Mouse (Mus musculus) megakaryocyte, embryonic 14.5 days (primary cell): ENCODE results near the gene Chd4. TPM values are rescaled to one million over a fixed set of nuclear protein-coding genes. Genes with fewer than 3 reads are reported as not detected.

Source experiments
- H3K27me3 ChIP-seq: replicated peaks from 2 replicates; pipeline ENCODE3; 2012; ENCODE audit warnings: inconsistent platforms
- H3K36me3 ChIP-seq: replicated peaks from 2 replicates; pipeline ENCODE3; 2012; ENCODE audit warnings: low read length, inconsistent platforms, mixed read lengths
- H3K4me1 ChIP-seq: 2 replicates; pipeline ENCODE4 v1.6.1; 2012; ENCODE audit warnings: inconsistent platforms
- H3K4me3 ChIP-seq: replicated peaks from 2 replicates; pipeline ENCODE3; 2012; ENCODE audit warnings: moderate library complexity, mild to moderate bottlenecking, inconsistent platforms
- H3K9me3 ChIP-seq: 2 replicates; pipeline ENCODE4 v1.6.1; 2012; ENCODE audit warnings: inconsistent platforms
- FLI1 ChIP-seq: IDR thresholded peaks from 2 replicates; pipeline ENCODE4 v1.6.1; 2012; ENCODE audit warnings: low read length, inconsistent platforms, mixed read lengths
- GATA1 ChIP-seq: IDR thresholded peaks from 3 replicates; pipeline ENCODE4 v1.6.1; 2012; ENCODE audit warnings: mixed read lengths, low read length, inconsistent platforms, borderline replicate concordance
- polyA plus RNA-seq: library from polyadenylated mRNA; stranded (reverse); fragments of >175 nt; gene quantifications from 2 replicates; pipeline ENCODE4 v1.2.3, GENCODE M21; 2012; ENCODE audit warnings: low replicate concordance; ENCODE audit not compliant: insufficient read depth

The Chd4 gene
- polyA plus RNA-seq, 1 experiment = 90.6 TPM

DNA sequence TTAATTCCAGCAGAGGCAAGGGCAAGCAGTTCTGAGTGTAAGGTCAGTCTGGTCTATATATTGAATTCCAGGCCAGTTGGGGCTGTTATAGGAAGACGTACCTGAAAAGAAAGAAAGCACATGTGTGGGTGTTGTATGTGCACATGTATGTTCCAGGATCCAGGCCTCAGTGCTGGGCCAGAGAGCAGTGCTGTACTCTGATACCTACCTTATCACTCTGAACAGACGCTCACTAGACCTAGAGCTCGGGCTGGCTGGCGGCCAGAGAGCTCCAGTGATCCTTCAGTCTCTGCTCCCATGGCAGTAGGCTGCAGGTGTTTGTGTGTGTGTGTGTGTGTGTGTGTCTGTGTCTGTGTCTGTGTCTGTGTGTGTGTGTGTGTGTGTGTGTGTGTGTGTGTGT, 8.4 kb downstream of the Chd4 start:
- TF ChIP-seq GATA1 = no peak
- no peak for TF ChIP-seq FLI1
- Histone ChIP-seq H3K4me3 (no peak overlapping the region), H3K4me1 (peaks cover 32% of the 10 kb centered on the region), H3K9me3 (no peaks in the 10 kb centered on the region), H3K27me3 (no peaks in the 10 kb centered on the region), H3K36me3 (peaks cover 97% of the 10 kb centered on the region)

- H3K4me3 ChIP-seq = no peak overlapping the region
- H3K27me3 ChIP-seq = no peaks in the 10 kb centered on the region
- H3K36me3 ChIP-seq = peaks cover 96% of the 10 kb centered on the region
- TF ChIP-seq GATA1 (no peak), FLI1 (no peak)
- peaks cover 8% of the 10 kb centered on the region; the same call in 1 of the 2 replicates for H3K4me1 ChIP-seq
- H3K9me3 ChIP-seq = no peaks in the 10 kb centered on the region
These were observed 11.9 kb downstream of the Chd4 start for GRCm38 (mm10) chr6:125107705-125108104.

- peaks cover 98% of the 10 kb centered on the region for H3K36me3 ChIP-seq
- H3K4me1 ChIP-seq = peaks cover 5% of the 10 kb centered on the region; the same call in 1 of the 2 replicates
- no peaks in the 10 kb centered on the region for H3K27me3 ChIP-seq
- TF ChIP-seq FLI1 (no peak), GATA1 (no peak)
- H3K4me3 ChIP-seq = no peak overlapping the region
- no peaks in the 10 kb centered on the region for H3K9me3 ChIP-seq
These were observed 13.6 kb downstream of the Chd4 start for GRCm38 (mm10) chr6:125109371-125109770.

DNA sequence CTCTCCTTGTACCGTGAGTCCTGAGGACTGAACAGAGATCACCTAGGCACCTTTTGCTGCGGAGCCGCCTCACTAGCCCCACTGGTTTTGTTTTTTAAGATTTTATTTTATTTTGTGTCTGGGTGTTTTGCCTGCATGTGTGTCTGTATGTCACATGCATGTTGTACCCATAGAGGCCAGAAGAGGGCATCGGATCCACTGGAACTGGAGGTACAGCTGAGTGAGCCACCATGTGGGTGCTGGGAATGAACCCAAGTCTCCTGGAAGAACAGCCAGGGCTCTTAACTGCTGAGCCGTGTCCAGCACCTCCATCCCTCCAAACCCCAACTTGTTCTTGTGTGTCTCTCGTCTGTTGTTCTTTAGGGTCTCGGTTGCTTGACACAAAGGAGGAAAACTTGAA, 15.1 kb downstream of the Chd4 start:
- TF ChIP-seq FLI1 = no peak
- Histone ChIP-seq H3K9me3 (no peaks in the 10 kb centered on the region), H3K4me1 (peaks cover 5% of the 10 kb centered on the region; the same call in 1 of the 2 replicates), H3K4me3 (no peak overlapping the region), H3K27me3 (no peaks in the 10 kb centered on the region), H3K36me3 (peaks cover 97% of the 10 kb centered on the region)

GRCm38 (mm10) chr6:125112553-125112952, 16.8 kb downstream of the Chd4 start:
- Histone ChIP-seq H3K4me1 (0 out of 2 replicates have a peak, but pooled peaks cover 5% of the 10 kb centered on the region), H3K27me3 (no peaks in the 10 kb centered on the region), H3K4me3 (no peak overlapping the region), H3K9me3 (no peaks in the 10 kb centered on the region), H3K36me3 (peaks cover 97% of the 10 kb centered on the region)
- no peak for TF ChIP-seq GATA1
- TF ChIP-seq FLI1 = no peak

DNA sequence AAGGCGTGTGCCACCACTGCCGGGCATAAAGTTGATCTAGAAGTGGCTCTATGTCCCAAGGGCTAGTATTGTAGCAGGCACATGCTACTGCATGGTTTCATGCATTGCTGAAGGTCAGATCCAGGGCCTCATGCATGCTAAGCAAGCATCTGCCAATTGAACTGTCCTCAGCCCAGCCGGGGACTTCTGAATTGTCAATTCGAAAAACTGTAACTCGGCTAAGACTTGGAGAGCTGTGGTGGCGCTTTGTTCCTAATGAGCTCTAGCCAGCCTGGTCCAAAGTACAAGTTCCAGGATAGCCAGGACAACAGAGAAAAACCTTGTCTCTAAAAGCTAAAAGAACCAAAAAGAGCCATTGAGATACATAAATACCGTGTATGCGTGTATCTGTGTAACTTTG, 23.6 kb downstream of the Chd4 start:
- no peak for TF ChIP-seq GATA1
- TF ChIP-seq FLI1 = no peak
- Histone ChIP-seq H3K4me3 (no peak overlapping the region), H3K4me1 (no peaks in the 10 kb centered on the region), H3K27me3 (no peaks in the 10 kb centered on the region), H3K9me3 (no peaks in the 10 kb centered on the region), H3K36me3 (peaks cover 97% of the 10 kb centered on the region)

DNA sequence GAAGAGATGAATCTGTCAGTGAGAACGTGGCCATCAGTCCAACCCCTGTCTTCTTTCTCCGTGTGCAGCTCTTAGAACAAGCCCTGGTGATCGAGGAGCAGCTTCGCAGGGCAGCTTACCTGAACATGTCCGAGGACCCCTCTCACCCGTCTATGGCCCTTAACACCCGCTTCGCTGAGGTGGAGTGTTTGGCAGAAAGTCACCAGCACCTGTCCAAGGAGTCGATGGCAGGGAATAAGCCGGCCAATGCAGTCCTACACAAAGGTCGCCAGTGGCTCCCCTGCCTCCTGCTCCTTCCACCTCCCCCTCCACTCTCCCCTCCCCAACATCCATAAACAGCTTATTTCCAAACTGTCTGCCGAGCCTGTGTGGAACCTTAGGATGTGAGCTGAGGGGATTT, 32.9 kb downstream of the Chd4 start:
- no peak overlapping the region for H3K4me3 ChIP-seq
- peaks cover 27% of the 10 kb centered on the region for H3K4me1 ChIP-seq
- H3K9me3 ChIP-seq = no peaks in the 10 kb centered on the region
- H3K27me3 ChIP-seq = no peaks in the 10 kb centered on the region
- H3K36me3 ChIP-seq = peaks cover 74% of the 10 kb centered on the region
- no peak for TF ChIP-seq FLI1
- no peak for TF ChIP-seq GATA1

- Histone ChIP-seq H3K27me3 (no peaks in the 10 kb centered on the region), H3K36me3 (peaks cover 74% of the 10 kb centered on the region), H3K9me3 (no peaks in the 10 kb centered on the region), H3K4me1 (peaks cover 38% of the 10 kb centered on the region), H3K4me3 (peak overlapping the region; percentile 46)
- TF ChIP-seq GATA1 = no peak
- TF ChIP-seq FLI1 = no peak
These were observed 34.1 kb downstream of the Chd4 start for GRCm38 (mm10) chr6:125129710-125130402.

GRCm38 (mm10) chr6:125131302-125132156, 35.7 kb downstream of the Chd4 start, which contains the start of gene Nop2:
Gene Nop2, plus strand, starts transcription at chr6:125131909.
- Histone ChIP-seq H3K4me1 (peaks cover 43% of the 10 kb centered on the region), H3K27me3 (no peaks in the 10 kb centered on the region), H3K36me3 (peaks cover 72% of the 10 kb centered on the region), H3K4me3 (peak within 1 kb of the TSS; percentile 96), H3K9me3 (no peaks in the 10 kb centered on the region)
- TF ChIP-seq FLI1 (peak; percentile 53; the same call in 1 of the 2 replicates), GATA1 (no peak)

GRCm38 (mm10) chr6:125132470-125132869, 36.7 kb downstream of the Chd4 start:
- Histone ChIP-seq H3K36me3 (peaks cover 72% of the 10 kb centered on the region), H3K9me3 (no peaks in the 10 kb centered on the region), H3K4me1 (peaks cover 43% of the 10 kb centered on the region), H3K4me3 (peak overlapping the region; percentile 96), H3K27me3 (no peaks in the 10 kb centered on the region)
- TF ChIP-seq FLI1 = no peak
- no peak for TF ChIP-seq GATA1
